Mouse (Mus musculus) T-helper 17 cell (primary cell): ENCODE data around the gene Gm21788.
"Not testable (repeated sequence)": the region's sequence is repeated elsewhere in the genome, so short reads cannot be mapped to it uniquely, and the experiment has no call there.

Experiments
- in situ Hi-C, 2 experiments: fragments of 300-600 bp; cut with MboI, MseI; formaldehyde crosslinking; loops; 1 replicate in 1 of 2; 2 replicates in 1 of 2; pipeline ENCODE4 v1.15.1; 2025; ENCODE audit warnings: high pct_unique_total_duplicates in 2 of 2

Gm21788 gene

GRCm38 (mm10) chrY:7404710-7405109, at the start of gene Gm21788:
Gm21788 (plus strand) TSS chrY:7405010.
- in situ Hi-C loops: not testable (repeated sequence)
